Mouse (Mus musculus) embryonic facial prominence, embryonic 12.5 days (tissue): Measurements from ENCODE around the gene Rwdd4a. TPM values are rescaled to one million over a fixed set of nuclear protein-coding genes. Genes with fewer than 3 reads are reported as not detected.

Experiments
- ATAC-seq: fragments of 200-750 bp; cut with Nextera tagmentation; 2 replicates; pipeline ENCODE4 v1.8.0; 2017; ENCODE audit not compliant: insufficient number of reproducible peaks, insufficient read depth, low FRiP score, low TSS enrichment
- H3K27ac ChIP-seq: fragments of 300-500 bp; sonication (generic); 2 replicates; pipeline ENCODE4 v1.5.1; 2016; ENCODE audit warnings: mild to moderate bottlenecking
- H3K27me3 ChIP-seq: fragments of 300-500 bp; sonication (generic); 2 replicates; pipeline ENCODE4 v1.6.1; 2016; ENCODE audit warnings: mild to moderate bottlenecking, moderate library complexity
- H3K36me3 ChIP-seq: fragments of 300-500 bp; sonication (generic); 2 replicates; pipeline ENCODE4 v1.6.1; 2016; ENCODE audit warnings: mild to moderate bottlenecking
- H3K4me1 ChIP-seq: fragments of 300-500 bp; sonication (generic); 2 replicates; pipeline ENCODE4 v1.6.1; 2016
- H3K4me2 ChIP-seq: fragments of 300-500 bp; sonication (generic); replicated peaks from 2 replicates; pipeline ENCODE4 v1.6.1; 2016; ENCODE audit warnings: mild to moderate bottlenecking, moderate library complexity
- H3K4me3 ChIP-seq: fragments of 300-500 bp; sonication (generic); 2 replicates; pipeline ENCODE4 v1.5.1; 2016; ENCODE audit warnings: mild to moderate bottlenecking
- H3K9ac ChIP-seq: fragments of 300-500 bp; sonication (generic); 2 replicates; pipeline ENCODE4 v1.6.1; 2016; ENCODE audit warnings: mild to moderate bottlenecking, moderate library complexity
- H3K9me3 ChIP-seq: fragments of 300-500 bp; sonication (generic); 2 replicates; pipeline ENCODE4 v1.6.1; 2016; ENCODE audit warnings: mild to moderate bottlenecking, moderate library complexity
- WGBS: fragments of 180-500 bp; shearing (Covaris S2); methylation state at CpG from one replicate; pipeline ENCODE4 v1.1.7; 2016; 5-methylcytosine and 5-hydroxymethylcytosine counted together
- polyA plus RNA-seq: library from polyadenylated mRNA; unstranded; fragments of >200 nt; fragmentation: Nextera tagmentation; extraction: Ambion mirVana; gene quantifications from 2 replicates; pipeline ENCODE4 v1.2.1, GENCODE M21; 2016

Rwdd4a gene
- polyA plus RNA-seq, 1 experiment from 2014 or later: 42.1 TPM

- Histone ChIP-seq H3K36me3 (peaks cover 65% of the 10 kb centered on the region), H3K4me3 (no peak overlapping the region), H3K9me3 (no peaks in the 10 kb centered on the region), H3K9ac (no peak overlapping the region), H3K27me3 (no peaks in the 10 kb centered on the region), H3K4me1 (no peaks in the 10 kb centered on the region), H3K4me2 (no peak overlapping the region), H3K27ac (no peak overlapping the region)
- no peak for ATAC-seq
- 94% methylated on average over 16 of the region's 16 CpGs for WGBS
Observed at GRCm38 (mm10) chr8:47542746-47543145, 9.3 kb downstream of the Rwdd4a start.

- Histone ChIP-seq H3K27ac (no peak overlapping the region), H3K9me3 (no peaks in the 10 kb centered on the region), H3K4me1 (no peaks in the 10 kb centered on the region), H3K27me3 (no peaks in the 10 kb centered on the region), H3K9ac (no peak overlapping the region), H3K4me2 (no peak overlapping the region), H3K36me3 (peaks cover 71% of the 10 kb centered on the region), H3K4me3 (no peak overlapping the region)
- ATAC-seq: no peak
- 92% methylated on average over 5 of the region's 5 CpGs for WGBS
Observed at GRCm38 (mm10) chr8:47544094-47544493, 10.6 kb downstream of the Rwdd4a start.

- no peaks in the 10 kb centered on the region for H3K4me1 ChIP-seq
- no peaks in the 10 kb centered on the region for H3K27me3 ChIP-seq
- H3K9ac ChIP-seq: no peak overlapping the region
- H3K4me3 ChIP-seq: no peak overlapping the region
- no peak overlapping the region for H3K27ac ChIP-seq
- 95% methylated on average over 10 of the region's 10 CpGs for WGBS
- H3K9me3 ChIP-seq: no peaks in the 10 kb centered on the region
- no peak for ATAC-seq
- no peak overlapping the region for H3K4me2 ChIP-seq
- H3K36me3 ChIP-seq: peaks cover 76% of the 10 kb centered on the region
Observed at GRCm38 (mm10) chr8:47547102-47547501, 13.6 kb downstream of the Rwdd4a start.

DNA sequence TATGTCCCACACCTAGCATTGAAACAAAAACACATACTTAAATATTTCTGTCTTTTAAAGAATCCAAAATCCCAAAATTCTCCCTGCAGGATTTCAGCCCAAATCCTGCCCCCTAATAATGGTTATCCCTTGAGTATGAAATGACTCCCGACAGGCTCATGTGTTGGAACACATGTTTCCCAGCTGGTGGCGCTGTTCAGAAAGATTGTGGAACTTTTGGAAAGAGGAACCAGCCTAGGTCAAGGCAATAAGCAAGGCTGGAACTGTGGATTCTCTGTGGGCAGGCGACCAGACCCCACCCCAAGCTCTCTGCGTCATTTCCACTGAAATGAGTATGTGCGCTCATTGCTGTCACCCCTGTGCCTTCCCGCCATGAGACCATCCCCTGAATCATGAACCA, 20.1 kb downstream of the Rwdd4a start:
- ATAC-seq: no peak

DNA sequence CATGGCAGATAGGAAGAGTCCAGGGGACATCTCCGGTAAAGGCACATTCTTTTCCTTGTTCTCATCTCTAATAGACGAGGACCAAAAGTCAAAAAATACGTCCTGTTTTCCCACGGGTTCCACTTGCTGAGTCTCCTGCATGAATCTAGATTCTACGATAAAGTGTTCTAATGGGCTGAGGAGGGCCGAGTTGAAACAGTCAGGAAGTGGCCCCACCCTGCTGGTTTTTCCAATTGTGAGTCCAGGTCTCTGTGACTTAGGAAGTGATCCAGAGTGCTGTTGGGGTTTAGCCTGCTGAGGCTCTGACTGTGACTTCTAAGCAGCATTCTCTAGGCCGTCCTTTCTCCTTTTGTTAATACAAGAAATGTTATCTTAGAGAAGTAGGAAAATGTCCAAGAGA, 23.0 kb downstream of the Rwdd4a start:
- no peaks in the 10 kb centered on the region for H3K27me3 ChIP-seq
- no peaks in the 10 kb centered on the region for H3K9me3 ChIP-seq
- no peak overlapping the region for H3K9ac ChIP-seq
- no peak overlapping the region for H3K4me2 ChIP-seq
- H3K4me1 ChIP-seq: no peaks in the 10 kb centered on the region
- H3K27ac ChIP-seq: no peak overlapping the region
- WGBS: 81% methylated on average over 7 of the region's 7 CpGs
- peaks cover 11% of the 10 kb centered on the region for H3K36me3 ChIP-seq
- H3K4me3 ChIP-seq: no peak overlapping the region
- no peak for ATAC-seq

More for the DNA sequence above, 20.1 kb downstream of the Rwdd4a start:
- Histone ChIP-seq H3K4me1 (no peaks in the 10 kb centered on the region), H3K9me3 (no peaks in the 10 kb centered on the region), H3K4me2 (no peak overlapping the region), H3K9ac (no peak overlapping the region), H3K36me3 (peaks cover 35% of the 10 kb centered on the region), H3K4me3 (no peak overlapping the region), H3K27ac (no peak overlapping the region), H3K27me3 (no peaks in the 10 kb centered on the region)
- 83% methylated on average over 6 of the region's 6 CpGs for WGBS

- Histone ChIP-seq H3K36me3 (peaks cover 6% of the 10 kb centered on the region; the same call in 1 of the 2 replicates), H3K4me1 (no peaks in the 10 kb centered on the region), H3K4me2 (no peak overlapping the region), H3K27me3 (no peaks in the 10 kb centered on the region), H3K27ac (no peak overlapping the region), H3K4me3 (no peak overlapping the region), H3K9ac (no peak overlapping the region), H3K9me3 (no peaks in the 10 kb centered on the region)
- 63% methylated on average over 7 of the region's 7 CpGs for WGBS
- no peak for ATAC-seq
Observed at GRCm38 (mm10) chr8:47558274-47558673, 24.8 kb downstream of the Rwdd4a start.

GRCm38 (mm10) chr8:47560801-47561200, 27.3 kb downstream of the Rwdd4a start:
- ATAC-seq: no peak
- Histone ChIP-seq H3K9ac (no peak overlapping the region), H3K27ac (no peak overlapping the region), H3K4me1 (no peaks in the 10 kb centered on the region), H3K27me3 (no peaks in the 10 kb centered on the region), H3K9me3 (no peaks in the 10 kb centered on the region), H3K36me3 (no peaks in the 10 kb centered on the region), H3K4me3 (no peak overlapping the region), H3K4me2 (no peak overlapping the region)
- 85% methylated on average over 7 of the region's 7 CpGs for WGBS

DNA sequence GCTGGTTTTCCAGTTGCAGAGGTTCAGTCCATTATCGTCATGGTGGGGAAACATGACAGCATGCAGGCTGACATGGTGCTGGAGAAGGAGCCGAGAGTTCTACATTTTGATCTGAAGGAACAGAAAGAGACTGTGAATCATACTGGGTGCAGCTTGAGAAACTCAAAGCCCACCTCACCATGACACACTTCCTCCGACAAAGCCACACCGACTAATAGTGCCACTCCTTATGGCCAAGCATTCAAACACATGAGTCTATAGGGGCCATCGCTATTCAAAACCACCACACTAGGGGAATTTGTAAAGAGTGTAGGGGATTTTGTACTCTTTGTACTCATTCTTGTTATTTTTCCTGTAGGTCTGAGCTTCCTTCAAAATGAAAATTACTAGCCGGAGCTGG, 33.1 kb downstream of the Rwdd4a start:
- no peak for ATAC-seq
- H3K27ac ChIP-seq: no peak overlapping the region
- no peak overlapping the region for H3K9ac ChIP-seq
- no peaks in the 10 kb centered on the region for H3K9me3 ChIP-seq
- H3K4me2 ChIP-seq: no peak overlapping the region
- WGBS: 93% methylated on average over 6 of the region's 6 CpGs
- no peaks in the 10 kb centered on the region for H3K4me1 ChIP-seq
- H3K36me3 ChIP-seq: no peaks in the 10 kb centered on the region
- H3K4me3 ChIP-seq: no peak overlapping the region
- no peaks in the 10 kb centered on the region for H3K27me3 ChIP-seq

- H3K9ac ChIP-seq: no peak overlapping the region
- no peaks in the 10 kb centered on the region for H3K36me3 ChIP-seq
- no peaks in the 10 kb centered on the region for H3K27me3 ChIP-seq
- H3K4me3 ChIP-seq: no peak overlapping the region
- no peak overlapping the region for H3K27ac ChIP-seq
- H3K4me1 ChIP-seq: no peaks in the 10 kb centered on the region
- H3K4me2 ChIP-seq: no peak overlapping the region
- ATAC-seq: no peak
- 77% methylated on average over 5 of the region's 5 CpGs for WGBS
- no peaks in the 10 kb centered on the region for H3K9me3 ChIP-seq
Observed at GRCm38 (mm10) chr8:47568098-47568497, 34.6 kb downstream of the Rwdd4a start.

GRCm38 (mm10) chr8:47570161-47570560, 36.7 kb downstream of the Rwdd4a start:
- Histone ChIP-seq H3K9me3 (no peaks in the 10 kb centered on the region), H3K4me3 (no peak overlapping the region), H3K36me3 (no peaks in the 10 kb centered on the region), H3K9ac (no peak overlapping the region), H3K4me2 (no peak overlapping the region), H3K4me1 (no peaks in the 10 kb centered on the region), H3K27me3 (no peaks in the 10 kb centered on the region), H3K27ac (no peak overlapping the region)
- no peak for ATAC-seq
- 85% methylated on average over 6 of the region's 6 CpGs for WGBS

- WGBS: 90% methylated on average over 7 of the region's 7 CpGs
- no peak for ATAC-seq
- Histone ChIP-seq H3K36me3 (no peaks in the 10 kb centered on the region), H3K27ac (no peak overlapping the region), H3K9ac (no peak overlapping the region), H3K4me3 (no peak overlapping the region), H3K4me1 (no peaks in the 10 kb centered on the region), H3K4me2 (no peak overlapping the region), H3K9me3 (no peaks in the 10 kb centered on the region), H3K27me3 (no peaks in the 10 kb centered on the region)
Observed at GRCm38 (mm10) chr8:47573482-47573881, 40.0 kb downstream of the Rwdd4a start.

- no peak overlapping the region for H3K4me3 ChIP-seq
- H3K36me3 ChIP-seq: no peaks in the 10 kb centered on the region
- H3K9me3 ChIP-seq: no peaks in the 10 kb centered on the region
- H3K4me1 ChIP-seq: no peaks in the 10 kb centered on the region
- H3K4me2 ChIP-seq: no peak overlapping the region
- 90% methylated on average over 7 of the region's 7 CpGs for WGBS
- no peak for ATAC-seq
- no peaks in the 10 kb centered on the region for H3K27me3 ChIP-seq
- no peak overlapping the region for H3K27ac ChIP-seq
- H3K9ac ChIP-seq: no peak overlapping the region
Observed at GRCm38 (mm10) chr8:47581454-47581853, 48.0 kb downstream of the Rwdd4a start.

GRCm38 (mm10) chr8:47588616-47589015, 55.2 kb downstream of the Rwdd4a start:
- Histone ChIP-seq H3K4me2 (no peak overlapping the region), H3K27ac (no peak overlapping the region), H3K9ac (no peak overlapping the region), H3K27me3 (no peaks in the 10 kb centered on the region), H3K4me1 (no peaks in the 10 kb centered on the region), H3K36me3 (no peaks in the 10 kb centered on the region), H3K9me3 (no peaks in the 10 kb centered on the region), H3K4me3 (no peak overlapping the region)
- ATAC-seq: no peak
- whole genome bisulfite sequencing: 94% methylated on average over 5 of the region's 5 CpGs
